Mouse (Mus musculus) thymus, adult 2 months (tissue): ENCODE measurements around the gene Abcb6. TPM values are rescaled to one million over a fixed set of nuclear protein-coding genes. Genes with fewer than 3 reads are reported as not detected.
A peak's percentile ranks its signal among the peaks of the same experiment; 100 is the strongest.

Source experiments
- DNase-seq: peaks from one replicate; pipeline ENCODE4 v3.0.0; 2021
- H3K27ac ChIP-seq: fragments of 200-500 bp; 2 replicates; pipeline ENCODE4 v1.5.1; 2012; ENCODE audit warnings: low read length, control low read depth; ENCODE audit not compliant: control insufficient read depth, insufficient read depth
- H3K27me3 ChIP-seq: fragments of 200-500 bp; 2 replicates; pipeline ENCODE4 v1.6.1; 2012; ENCODE audit warnings: mild to moderate bottlenecking, low read length, moderate library complexity, mixed read lengths; ENCODE audit not compliant: control insufficient read depth, insufficient read depth
- H3K36me3 ChIP-seq: fragments of 200-500 bp; 2 replicates; pipeline ENCODE4 v1.6.1; 2012; ENCODE audit warnings: mild to moderate bottlenecking, low read length, moderate library complexity; ENCODE audit not compliant: control insufficient read depth, insufficient read depth
- H3K4me1 ChIP-seq: fragments of 200-500 bp; replicated peaks from 2 replicates; pipeline ENCODE4 v1.6.1; 2012; ENCODE audit warnings: low read length; ENCODE audit not compliant: control insufficient read depth, insufficient read depth
- H3K4me3 ChIP-seq: fragments of 200-500 bp; 2 replicates; pipeline ENCODE4 v1.5.1; 2012; ENCODE audit warnings: mild to moderate bottlenecking, low read length, control low read depth, moderate library complexity; ENCODE audit not compliant: control insufficient read depth, insufficient read depth
- CTCF ChIP-seq: fragments of 200-500 bp; IDR thresholded peaks from 2 replicates; pipeline ENCODE4 v1.5.1; 2012; ENCODE audit warnings: mild to moderate bottlenecking, control low read depth, low read length, moderate library complexity, borderline replicate concordance; ENCODE audit not compliant: control insufficient read depth, poor library complexity, insufficient read depth; ENCODE audit errors: extremely low read depth
- POLR2A ChIP-seq: fragments of 200-500 bp; IDR thresholded peaks from 2 replicates; pipeline ENCODE4 v1.6.1; 2012; ENCODE audit warnings: mild to moderate bottlenecking, low read length, control low read depth, moderate library complexity; ENCODE audit not compliant: control insufficient read depth, poor library complexity, insufficient read depth; ENCODE audit errors: extremely low read depth
- WGBS: fragments of 180-500 bp; shearing (Covaris S2); methylation state at CpG from one replicate; pipeline ENCODE4 v1.1.7; 2018; 5-methylcytosine and 5-hydroxymethylcytosine counted together
- polyA plus RNA-seq: library from polyadenylated mRNA; depleted of rRNA; stranded (reverse); fragments of >200 nt; gene quantifications from 2 replicates; pipeline ENCODE4 v1.2.3, GENCODE M21; 2012

Gene Abcb6
- polyA plus RNA-seq, 1 experiment: 10.9 TPM

GRCm38 (mm10) chr1:75208967-75209678 lies 28.9 kb upstream of the Abcb6 start:
- peaks cover under 1% of the 10 kb centered on the region; the same call in 1 of the 2 replicates for H3K36me3 ChIP-seq
- H3K27me3 ChIP-seq: no peaks in the 10 kb centered on the region
- H3K4me3 ChIP-seq: peak overlapping the region; percentile 52
- no peak overlapping the region for H3K27ac ChIP-seq
- peaks cover 39% of the 10 kb centered on the region for H3K4me1 ChIP-seq
- peak; percentile 50 for DNase-seq
- TF ChIP-seq POLR2A: 0 out of 2 replicates have a peak, but pooled peaks have one; percentile 38
- no peak for TF ChIP-seq CTCF
- 15% methylated on average over 34 of the region's 34 CpGs for WGBS

DNA sequence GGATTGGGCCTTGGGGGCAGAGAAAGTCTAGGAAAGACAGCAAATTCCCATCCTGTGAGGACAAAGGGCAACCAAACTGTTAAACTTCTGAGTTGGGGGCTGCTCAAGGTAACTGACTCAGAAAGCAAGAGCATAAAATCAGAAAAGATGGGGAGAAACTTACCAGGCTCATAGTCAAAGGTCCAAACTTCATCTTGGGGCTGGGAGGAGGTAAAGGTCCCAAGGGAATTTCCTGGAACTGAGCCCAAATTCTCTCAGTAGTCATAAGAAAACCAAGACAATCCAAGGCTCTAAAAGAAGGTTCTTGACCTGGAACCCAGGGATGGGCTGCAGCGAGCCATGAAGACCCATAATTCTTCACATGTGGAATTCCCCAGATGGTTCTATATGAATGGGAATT lies 21.0 kb upstream of the Abcb6 start:
- 100% methylated on average over 1 of the region's 1 CpGs for WGBS
- no peak overlapping the region for H3K4me3 ChIP-seq

GRCm38 (mm10) chr1:75192452-75192851 lies 12.3 kb upstream of the Abcb6 start:
- WGBS: under 1% methylated on average over 19 of the region's 19 CpGs
- DNase-seq: no peak
- TF ChIP-seq POLR2A (no peak), CTCF (no peak)
- H3K4me3 ChIP-seq: peak overlapping the region; percentile 80
- H3K27ac ChIP-seq: peak overlapping the region; percentile 8; the same call in 1 of the 2 replicates
- H3K36me3 ChIP-seq: peaks cover 2% of the 10 kb centered on the region; the same call in 1 of the 2 replicates
- H3K4me1 ChIP-seq: peaks cover 11% of the 10 kb centered on the region
- H3K27me3 ChIP-seq: no peaks in the 10 kb centered on the region

More for the DNA sequence above, 21.0 kb upstream of the Abcb6 start:
- TF ChIP-seq CTCF: no peak
- no peak for TF ChIP-seq POLR2A
- Histone ChIP-seq H3K4me1 (no peaks in the 10 kb centered on the region), H3K27ac (no peak overlapping the region), H3K27me3 (no peaks in the 10 kb centered on the region), H3K36me3 (peaks cover 21% of the 10 kb centered on the region; the same call in 1 of the 2 replicates)
- no peak for DNase-seq

- WGBS: under 1% methylated on average over 56 of the region's 56 CpGs
- no peaks in the 10 kb centered on the region for H3K27me3 ChIP-seq
- peaks cover 11% of the 10 kb centered on the region for H3K4me1 ChIP-seq
- peak within 1 kb of the TSS; percentile 8; the same call in 1 of the 2 replicates for H3K27ac ChIP-seq
- TF ChIP-seq CTCF (peak; percentile 21; the same call in 1 of the 2 replicates), POLR2A (peak; percentile 55; the same call in 1 of the 2 replicates)
- peak within 1 kb of the TSS; percentile 80 for H3K4me3 ChIP-seq
- DNase-seq: peak; percentile 94
- H3K36me3 ChIP-seq: peaks cover 5% of the 10 kb centered on the region
Observed at GRCm38 (mm10) chr1:75191622-75192402, 11.6 kb upstream of the Abcb6 start, which contains the start of the genes Ankzf1 and Atg9a. Gene Ankzf1 (plus strand): TSS chr1:75192151. Gene Atg9a (minus strand): TSS chr1:75192196.

- H3K4me3 ChIP-seq: peak overlapping the region; percentile 68
- H3K36me3 ChIP-seq: peaks cover 11% of the 10 kb centered on the region
- TF ChIP-seq POLR2A: no peak
- H3K4me1 ChIP-seq: peaks cover 11% of the 10 kb centered on the region
- H3K27ac ChIP-seq: no peak overlapping the region
- 60% methylated on average over 5 of the region's 5 CpGs for WGBS
- no peaks in the 10 kb centered on the region for H3K27me3 ChIP-seq
- DNase-seq: no peak
Observed at GRCm38 (mm10) chr1:75191258-75191621, 11.0 kb upstream of the Abcb6 start.

GRCm38 (mm10) chr1:75190577-75190976 lies 10.4 kb upstream of the Abcb6 start:
- TF ChIP-seq CTCF (no peak), POLR2A (no peak)
- no peak overlapping the region for H3K4me3 ChIP-seq
- 84% methylated on average over 2 of the region's 2 CpGs for WGBS
- H3K4me1 ChIP-seq: peaks cover 11% of the 10 kb centered on the region
- no peak for DNase-seq
- no peak overlapping the region for H3K27ac ChIP-seq
- H3K27me3 ChIP-seq: no peaks in the 10 kb centered on the region
- H3K36me3 ChIP-seq: peaks cover 12% of the 10 kb centered on the region
